Mouse (Mus musculus) cortical plate, adult 2 months (tissue): ENCODE measurements around the gene Tcp10a. TPM values are rescaled to one million over a fixed set of nuclear protein-coding genes. Genes with fewer than 3 reads are reported as not detected.
"Not testable (repeated sequence)": the region's sequence is repeated elsewhere in the genome, so short reads cannot be mapped to it uniquely, and the experiment has no call there.

Experiments used
- H3K27ac ChIP-seq: fragments of 200-500 bp; 2 replicates; pipeline ENCODE4 v1.5.1; 2012; ENCODE audit warnings: low read length, control low read depth, inconsistent platforms; ENCODE audit not compliant: insufficient read depth
- H3K4me1 ChIP-seq: fragments of 200-500 bp; 2 replicates; pipeline ENCODE4 v1.6.1; 2011; ENCODE audit warnings: low read length; ENCODE audit not compliant: control insufficient read depth, insufficient read depth
- H3K4me3 ChIP-seq: fragments of 200-500 bp; 2 replicates; pipeline ENCODE4 v1.5.1; 2011; ENCODE audit warnings: mild to moderate bottlenecking, low read length, control low read depth; ENCODE audit not compliant: insufficient read depth
- polyA plus RNA-seq: library from polyadenylated mRNA; depleted of rRNA; stranded (reverse); fragments of >200 nt; gene quantifications from 2 replicates; pipeline ENCODE4 v1.2.3, GENCODE M21; 2012

Gene Tcp10a
- polyA plus RNA-seq, 1 experiment = not detected

GRCm38 (mm10) chr17:7352596-7352995 is 28.1 kb downstream of the Tcp10a start, which contains the start of gene Ttll2:
TSS of gene Ttll2 (minus strand) at chr17:7352696.
- H3K4me1 ChIP-seq = not testable (repeated sequence)

GRCm38 (mm10) chr17:7359806-7360205 is 35.4 kb downstream of the Tcp10a start:
- not testable (repeated sequence) for H3K4me1 ChIP-seq, H3K27ac ChIP-seq, H3K4me3 ChIP-seq

More at GRCm38 (mm10) chr17:7352596-7352995, 28.1 kb downstream of the Tcp10a start, which contains the start of gene Ttll2:
- not testable (repeated sequence) for H3K27ac ChIP-seq, H3K4me3 ChIP-seq

GRCm38 (mm10) chr17:7360749-7361465 is 36.5 kb downstream of the Tcp10a start:
- H3K4me1 ChIP-seq, H3K27ac ChIP-seq, H3K4me3 ChIP-seq: not testable (repeated sequence)

GRCm38 (mm10) chr17:7365615-7366014 is 41.2 kb downstream of the Tcp10a start:
- not testable (repeated sequence) for H3K27ac ChIP-seq, H3K4me1 ChIP-seq

GRCm38 (mm10) chr17:7366265-7366664 is 41.8 kb downstream of the Tcp10a start:
- H3K4me1 ChIP-seq, H3K4me3 ChIP-seq, H3K27ac ChIP-seq: not testable (repeated sequence)

More at GRCm38 (mm10) chr17:7365615-7366014, 41.2 kb downstream of the Tcp10a start:
- H3K4me3 ChIP-seq = not testable (repeated sequence)

- not testable (repeated sequence) for H3K27ac ChIP-seq, H3K4me1 ChIP-seq, H3K4me3 ChIP-seq
Measured at GRCm38 (mm10) chr17:7366676-7367374, 42.4 kb downstream of the Tcp10a start.

- not testable (repeated sequence) for H3K27ac ChIP-seq, H3K4me1 ChIP-seq, H3K4me3 ChIP-seq
Measured at GRCm38 (mm10) chr17:7369401-7369800, 45.0 kb downstream of the Tcp10a start.

- H3K27ac ChIP-seq, H3K4me3 ChIP-seq, H3K4me1 ChIP-seq: not testable (repeated sequence)
Measured at GRCm38 (mm10) chr17:7371879-7372278, 47.4 kb downstream of the Tcp10a start, which contains the start of gene Gm49630. TSS of gene Gm49630 (minus strand) at chr17:7371979.

GRCm38 (mm10) chr17:7376951-7377700 is 52.7 kb downstream of the Tcp10a start:
- not testable (repeated sequence) for H3K4me3 ChIP-seq, H3K4me1 ChIP-seq, H3K27ac ChIP-seq

- H3K4me3 ChIP-seq, H3K4me1 ChIP-seq, H3K27ac ChIP-seq: not testable (repeated sequence)
Measured at GRCm38 (mm10) chr17:7377907-7378306, 53.5 kb downstream of the Tcp10a start.

- not testable (repeated sequence) for H3K27ac ChIP-seq, H3K4me3 ChIP-seq, H3K4me1 ChIP-seq
Measured at GRCm38 (mm10) chr17:7382711-7383110, 58.3 kb downstream of the Tcp10a start.

GRCm38 (mm10) chr17:7383167-7384143 is 59.0 kb downstream of the Tcp10a start:
- not testable (repeated sequence) for H3K4me3 ChIP-seq, H3K4me1 ChIP-seq, H3K27ac ChIP-seq

GRCm38 (mm10) chr17:7385364-7385763 is 60.9 kb downstream of the Tcp10a start, which contains the start of gene Unc93a2:
TSS of gene Unc93a2 (minus strand) at chr17:7385464.
- not testable (repeated sequence) for H3K27ac ChIP-seq, H3K4me1 ChIP-seq

GRCm38 (mm10) chr17:7386016-7386415 is 61.6 kb downstream of the Tcp10a start:
- H3K27ac ChIP-seq, H3K4me1 ChIP-seq: not testable (repeated sequence)

More at GRCm38 (mm10) chr17:7385364-7385763, 60.9 kb downstream of the Tcp10a start, which contains the start of gene Unc93a2:
- H3K4me3 ChIP-seq = not testable (repeated sequence)

More at GRCm38 (mm10) chr17:7386016-7386415, 61.6 kb downstream of the Tcp10a start:
- H3K4me3 ChIP-seq = not testable (repeated sequence)
